Mouse (Mus musculus): ENCODE measurements around the gene BC034090. TPM values are rescaled to one million over a fixed set of nuclear protein-coding genes. Genes with fewer than 3 reads are reported as not detected.

Gene BC034090
- polyA plus RNA-seq, 1 experiment, result 0.03 TPM

GRCm38 (mm10) chr1:155192805-155193368, 51.4 kb downstream of the BC034090 start:
- no peak for TF ChIP-seq GATA1 (IDR thresholded peaks at IDR 0.05; ENCODE audit: low read length)

- TF ChIP-seq GATA1 (IDR thresholded peaks at IDR 0.05; ENCODE audit: low read length), result no peak
Observed at GRCm38 (mm10) chr1:155191671-155192070, 52.6 kb downstream of the BC034090 start.

- no peak for TF ChIP-seq GATA1 (IDR thresholded peaks at IDR 0.05; ENCODE audit: low read length)
Observed at GRCm38 (mm10) chr1:155191219-155191618, 53.0 kb downstream of the BC034090 start.

GRCm38 (mm10) chr1:155188656-155189055, 55.6 kb downstream of the BC034090 start:
- TF ChIP-seq GATA1 (IDR thresholded peaks at IDR 0.05; ENCODE audit: low read length), result no peak

GRCm38 (mm10) chr1:155184191-155184590, 60.1 kb downstream of the BC034090 start:
- TF ChIP-seq GATA1 (IDR thresholded peaks at IDR 0.05; ENCODE audit: low read length), result no peak

- TF ChIP-seq GATA1 (IDR thresholded peaks at IDR 0.05; ENCODE audit: low read length), result no peak
Observed at GRCm38 (mm10) chr1:155178192-155178924, 65.9 kb downstream of the BC034090 start.

- no peak for TF ChIP-seq GATA1 (IDR thresholded peaks at IDR 0.05; ENCODE audit: low read length)
Observed at GRCm38 (mm10) chr1:155174424-155174823, 69.8 kb downstream of the BC034090 start.

- no peak for TF ChIP-seq GATA1 (IDR thresholded peaks at IDR 0.05; ENCODE audit: low read length)
Observed at GRCm38 (mm10) chr1:155172895-155173643, 71.2 kb downstream of the BC034090 start.

- no peak for TF ChIP-seq GATA1 (IDR thresholded peaks at IDR 0.05; ENCODE audit: low read length)
Observed at GRCm38 (mm10) chr1:155169935-155170334, 74.3 kb downstream of the BC034090 start.

- no peak for TF ChIP-seq GATA1 (IDR thresholded peaks at IDR 0.05; ENCODE audit: low read length)
Observed at GRCm38 (mm10) chr1:155167453-155167852, 76.8 kb downstream of the BC034090 start.

Other genes starting within 250 kb of the BC034090 start
- gene Ier5, start 144.8 kb downstream of the BC034090 start, polyA plus RNA-seq (2012), result 11.8 and 15.5 TPM in 2 replicates
- gene Mr1, start 97.6 kb downstream of the BC034090 start, polyA plus RNA-seq (2012), result 0.18 and 0.25 TPM in 2 replicates
- gene Stx6, start 85.7 kb downstream of the BC034090 start, polyA plus RNA-seq (2012), result 120 and 138 TPM in 2 replicates
- gene Xpr1, start 173.0 kb upstream of the BC034090 start, polyA plus RNA-seq (2012), result 7.9 and 10.0 TPM in 2 replicates